Mouse (Mus musculus) liver, adult (tissue): ENCODE data around the gene Prr7.

ENCODE experiments used
- GATA4 ChIP-seq: IDR thresholded peaks from 2 replicates; pipeline ENCODE4 v1.6.1; 2014; ENCODE audit warnings: mild to moderate bottlenecking, low read length; ENCODE audit not compliant: insufficient replicate concordance

Gene Prr7

GRCm38 (mm10) chr13:55507877-55508276 is 43.8 kb downstream of the Prr7 start:
- no peak for TF ChIP-seq GATA4

GRCm38 (mm10) chr13:55508531-55508930 is 44.5 kb downstream of the Prr7 start:
- no peak for TF ChIP-seq GATA4

GRCm38 (mm10) chr13:55510332-55510667 is 46.2 kb downstream of the Prr7 start:
- no peak for TF ChIP-seq GATA4

GRCm38 (mm10) chr13:55510668-55511491 is 46.8 kb downstream of the Prr7 start:
- peak; percentile 50; the same call in 1 of the 2 replicates for TF ChIP-seq GATA4

GRCm38 (mm10) chr13:55511492-55511861 is 47.4 kb downstream of the Prr7 start:
- TF ChIP-seq GATA4, result no peak

- no peak for TF ChIP-seq GATA4
Measured at GRCm38 (mm10) chr13:55512379-55513031, 48.4 kb downstream of the Prr7 start.

- TF ChIP-seq GATA4, result no peak; the same call in 1 of the 2 replicates
Measured at GRCm38 (mm10) chr13:55513111-55513748, 49.2 kb downstream of the Prr7 start, which contains the start of gene Pdlim7. Gene Pdlim7, minus strand, starts transcription at chr13:55513676.

- no peak for TF ChIP-seq GATA4
Measured at GRCm38 (mm10) chr13:55513828-55514227, 49.8 kb downstream of the Prr7 start.

- TF ChIP-seq GATA4, result no peak
Measured at GRCm38 (mm10) chr13:55516955-55517354, 52.9 kb downstream of the Prr7 start.

GRCm38 (mm10) chr13:55519606-55520005 is 55.5 kb downstream of the Prr7 start:
- TF ChIP-seq GATA4, result no peak

- TF ChIP-seq GATA4, result no peak
Measured at GRCm38 (mm10) chr13:55522730-55523129, 58.7 kb downstream of the Prr7 start.
